Mouse (Mus musculus) heart, embryonic 14.5 days (tissue): ENCODE data around the gene Gm45213. TPM values are rescaled to one million over a fixed set of nuclear protein-coding genes. Genes with fewer than 3 reads are reported as not detected.

Source experiments
- ATAC-seq: fragments of 200-750 bp; cut with Nextera tagmentation; 2 replicates; pipeline ENCODE4 v1.8.0; 2017; ENCODE audit warnings: low read depth, moderate TSS enrichment; ENCODE audit not compliant: insufficient number of reproducible peaks, insufficient read depth, low FRiP score
- H3K27ac ChIP-seq, 2 experiments: fragments of 200-500 bp in 1 of 2; fragments of 300-500 bp in 1 of 2; sonication (generic) in 1 of 2; replicated peaks in 1 of 2; 2 replicates each; pipeline ENCODE4 v1.5.1; 2012 to 2014; ENCODE audit warnings: low read depth in 2 of 2, low read length in 2 of 2, control low read depth in 1 of 2, mild to moderate bottlenecking in 1 of 2, mixed read lengths in 1 of 2; ENCODE audit not compliant: control insufficient read depth in 1 of 2, insufficient read depth in 1 of 2
- H3K27me3 ChIP-seq: fragments of 300-500 bp; sonication (generic); 2 replicates; pipeline ENCODE4 v1.6.1; 2014; ENCODE audit warnings: mild to moderate bottlenecking, low read length, control low read depth; ENCODE audit not compliant: control insufficient read depth, insufficient read depth
- H3K36me3 ChIP-seq: fragments of 300-500 bp; sonication (generic); 2 replicates; pipeline ENCODE4 v1.6.1; 2014; ENCODE audit warnings: mild to moderate bottlenecking, control low read depth, low read length, mixed read lengths; ENCODE audit not compliant: control insufficient read depth, insufficient read depth
- H3K4me1 ChIP-seq, 2 experiments: fragments of 200-500 bp in 1 of 2; fragments of 300-500 bp in 1 of 2; sonication (generic) in 1 of 2; 2 replicates each; pipeline ENCODE4 v1.6.1; 2012 to 2014; ENCODE audit warnings: low read length in 2 of 2, control low read depth in 1 of 2, mixed read lengths in 1 of 2; ENCODE audit not compliant: control insufficient read depth in 2 of 2, insufficient read depth in 2 of 2
- H3K4me2 ChIP-seq: fragments of 300-500 bp; sonication (generic); 2 replicates; pipeline ENCODE4 v1.6.1; 2014; ENCODE audit warnings: mild to moderate bottlenecking, low read length
- H3K4me3 ChIP-seq, 2 experiments: fragments of 200-500 bp in 1 of 2; fragments of 300-500 bp in 1 of 2; sonication (generic) in 1 of 2; 2 replicates each; pipeline ENCODE4 v1.5.1; 2012 to 2014; ENCODE audit warnings: low read length in 2 of 2, mild to moderate bottlenecking in 2 of 2, control low read depth in 1 of 2, low read depth in 1 of 2, moderate library complexity in 1 of 2; ENCODE audit not compliant: control insufficient read depth in 1 of 2, insufficient read depth in 1 of 2
- H3K9ac ChIP-seq: fragments of 300-500 bp; sonication (generic); 2 replicates; pipeline ENCODE4 v1.6.1; 2014; ENCODE audit warnings: mild to moderate bottlenecking, low read length
- H3K9me3 ChIP-seq: fragments of 300-500 bp; sonication (generic); 2 replicates; pipeline ENCODE4 v1.6.1; 2016; ENCODE audit warnings: low read length, control low read depth; ENCODE audit not compliant: control insufficient read depth
- WGBS: fragments of 180-500 bp; shearing (Covaris S2); extraction: QIAGEN DNeasy Blood & Tissue Kit; methylation state at CpG from one replicate; pipeline ENCODE4 v1.1.7; 2014; 5-methylcytosine and 5-hydroxymethylcytosine counted together
- polyA plus RNA-seq: library from polyadenylated mRNA; unstranded; fragments of >200 nt; fragmentation: Nextera tagmentation; extraction: Ambion mirVana; gene quantifications from 2 replicates; pipeline ENCODE4 v1.2.1, GENCODE M21; 2014

Gene Gm45213
- polyA plus RNA-seq, 1 experiment from 2014 or later, result not detected

- no peaks in the 10 kb centered on the region for H3K27me3 ChIP-seq
- no peaks in the 10 kb centered on the region for H3K9me3 ChIP-seq
- WGBS, result 78% methylated on average over 11 of the region's 11 CpGs
- H3K36me3 ChIP-seq, result no peaks in the 10 kb centered on the region
- H3K4me2 ChIP-seq, result no peak overlapping the region
- no peak overlapping the region for H3K27ac ChIP-seq
- H3K4me3 ChIP-seq, result no peak overlapping the region
- no peaks in the 10 kb centered on the region for H3K4me1 ChIP-seq
- ATAC-seq, result no peak
- no peak overlapping the region for H3K9ac ChIP-seq
Observed at GRCm38 (mm10) chr7:66008161-66008891, 35.1 kb upstream of the Gm45213 start.

- ATAC-seq, result no peak
- Histone ChIP-seq H3K9me3 (no peaks in the 10 kb centered on the region), H3K27ac (no peak overlapping the region), H3K36me3 (no peaks in the 10 kb centered on the region), H3K9ac (no peak overlapping the region), H3K4me1 (no peaks in the 10 kb centered on the region), H3K4me2 (no peak overlapping the region), H3K4me3 (no peak overlapping the region), H3K27me3 (no peaks in the 10 kb centered on the region)
- WGBS, result 83% methylated on average over 16 of the region's 16 CpGs
Observed at GRCm38 (mm10) chr7:66008892-66009273, 34.5 kb upstream of the Gm45213 start.

DNA sequence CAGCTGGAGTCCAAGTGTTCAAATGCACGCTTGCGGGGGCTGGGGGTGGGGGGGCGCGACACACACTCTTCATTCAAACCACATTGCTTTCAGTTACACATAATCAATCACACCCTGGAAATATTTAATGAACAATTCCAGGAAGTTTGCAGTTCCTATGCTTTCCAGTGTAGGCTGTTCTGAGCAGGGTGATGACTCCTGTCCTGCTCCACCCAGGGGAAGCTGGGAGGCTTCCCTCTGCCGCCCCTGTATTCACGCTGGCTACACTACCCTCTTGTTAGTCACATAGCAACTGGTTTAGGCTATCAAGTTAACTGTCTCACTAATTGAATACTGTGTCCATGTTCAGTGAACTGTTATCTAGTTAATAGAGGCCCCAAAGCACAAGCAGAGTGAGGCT, 32.9 kb upstream of the Gm45213 start:
- no peak for ATAC-seq
- no peak overlapping the region for H3K9ac ChIP-seq
- H3K4me3 ChIP-seq, result no peak overlapping the region
- H3K36me3 ChIP-seq, result no peaks in the 10 kb centered on the region
- no peaks in the 10 kb centered on the region for H3K4me1 ChIP-seq
- no peaks in the 10 kb centered on the region for H3K9me3 ChIP-seq
- no peaks in the 10 kb centered on the region for H3K27me3 ChIP-seq
- no peak overlapping the region for H3K27ac ChIP-seq
- 80% methylated on average over 6 of the region's 6 CpGs for WGBS
- no peak overlapping the region for H3K4me2 ChIP-seq

DNA sequence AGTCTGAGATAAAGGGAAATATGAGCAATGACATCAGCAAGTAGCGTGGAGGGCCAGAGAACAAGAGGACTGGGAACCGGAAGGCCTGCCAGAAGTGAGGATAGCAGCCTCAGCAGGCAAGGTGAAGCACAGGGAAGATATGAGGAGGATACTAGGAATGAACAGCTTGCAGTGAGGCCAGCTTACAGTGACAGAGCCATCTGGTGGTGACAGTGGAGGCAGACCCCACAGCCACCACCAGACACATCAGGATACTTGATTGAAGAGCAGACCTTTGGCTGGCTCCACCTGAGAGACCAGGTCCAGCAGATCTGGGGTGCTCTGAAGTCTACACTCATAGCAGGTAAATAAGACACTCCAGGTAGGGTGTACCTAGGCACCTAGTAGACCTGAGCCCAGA, 15.7 kb upstream of the Gm45213 start:
- no peak for ATAC-seq
- Histone ChIP-seq H3K4me2 (no peak overlapping the region), H3K4me1 (no peaks in the 10 kb centered on the region)

GRCm38 (mm10) chr7:66028766-66029512, 14.5 kb upstream of the Gm45213 start:
- WGBS, result 66% methylated on average over 6 of the region's 6 CpGs
- ATAC-seq, result no peak
- Histone ChIP-seq H3K4me3 (no peak overlapping the region), H3K4me1 (no peaks in the 10 kb centered on the region), H3K9me3 (no peaks in the 10 kb centered on the region), H3K9ac (no peak overlapping the region), H3K27me3 (no peaks in the 10 kb centered on the region), H3K27ac (no peak overlapping the region), H3K36me3 (no peaks in the 10 kb centered on the region), H3K4me2 (no peak overlapping the region)

More for the DNA sequence above, 15.7 kb upstream of the Gm45213 start:
- WGBS, result 61% methylated on average over 2 of the region's 2 CpGs
- no peak overlapping the region for H3K4me3 ChIP-seq
- H3K36me3 ChIP-seq, result no peaks in the 10 kb centered on the region
- H3K27me3 ChIP-seq, result no peaks in the 10 kb centered on the region
- no peak overlapping the region for H3K27ac ChIP-seq
- H3K9ac ChIP-seq, result no peak overlapping the region
- H3K9me3 ChIP-seq, result no peaks in the 10 kb centered on the region

DNA sequence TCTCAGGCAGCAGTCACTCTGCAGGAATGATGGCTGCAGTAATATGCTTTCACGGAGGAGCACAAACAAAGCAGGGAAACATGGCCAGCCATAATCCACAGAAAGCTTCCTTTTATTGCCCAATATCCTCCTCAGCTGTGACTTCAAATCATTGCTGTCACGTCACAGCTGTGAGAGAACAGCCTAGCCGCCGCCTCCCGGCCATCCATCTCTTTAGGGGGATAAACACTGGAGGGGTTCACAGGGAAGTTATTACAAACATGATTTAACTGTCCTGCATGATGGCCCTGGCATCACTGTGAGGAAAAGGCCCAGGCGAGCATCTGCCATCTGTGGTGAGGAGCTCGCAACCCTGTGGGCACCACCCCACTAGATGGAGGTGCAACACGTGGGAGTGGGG, 6.6 kb upstream of the Gm45213 start:
- Histone ChIP-seq H3K27me3 (no peaks in the 10 kb centered on the region), H3K4me1 (peaks cover 0 to 5% of the 10 kb centered on the region in 2 experiments; a peak in 2 of 4 replicates), H3K9me3 (no peaks in the 10 kb centered on the region), H3K4me3 (no peak overlapping the region), H3K9ac (no peak overlapping the region), H3K36me3 (no peaks in the 10 kb centered on the region), H3K27ac (no peak overlapping the region), H3K4me2 (no peak overlapping the region)
- ATAC-seq, result no peak
- WGBS, result 79% methylated on average over 8 of the region's 8 CpGs

DNA sequence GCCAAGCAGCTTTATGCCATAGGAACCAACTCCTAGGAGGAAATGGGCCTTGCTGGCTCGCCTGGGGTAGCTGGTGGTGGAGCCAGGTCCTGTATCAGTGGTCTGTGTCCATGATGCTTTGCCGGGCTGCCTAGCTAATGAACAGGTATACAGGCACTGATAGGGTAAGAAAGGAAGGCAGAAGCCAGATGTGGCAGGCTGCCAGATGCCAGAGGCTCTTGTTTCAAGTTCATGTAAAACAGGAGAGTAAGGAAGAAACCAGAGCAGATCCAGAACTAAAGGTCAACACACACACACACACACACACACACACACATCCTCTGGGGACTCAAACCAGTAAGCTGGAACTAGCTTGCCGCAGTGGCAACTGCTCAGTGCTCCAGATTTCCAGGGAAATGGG, 5.1 kb upstream of the Gm45213 start:
- Histone ChIP-seq H3K4me1 (peaks cover 0 to 5% of the 10 kb centered on the region in 2 experiments; a peak in 2 of 4 replicates), H3K27ac (no peak overlapping the region), H3K4me3 (no peak overlapping the region), H3K27me3 (no peaks in the 10 kb centered on the region), H3K9ac (no peak overlapping the region), H3K9me3 (no peaks in the 10 kb centered on the region), H3K4me2 (no peak overlapping the region), H3K36me3 (no peaks in the 10 kb centered on the region)
- ATAC-seq, result no peak
- WGBS, result 58% methylated on average over 3 of the region's 3 CpGs
